Mouse (Mus musculus) kidney, embryonic 14.5 days (tissue): ENCODE results near the gene Ptger1. TPM values are rescaled to one million over a fixed set of nuclear protein-coding genes. Genes with fewer than 3 reads are reported as not detected.

ENCODE experiments used
- ATAC-seq: fragments of 200-750 bp; cut with Nextera tagmentation; 2 replicates; pipeline ENCODE4 v1.8.0; 2017; ENCODE audit warnings: moderate number of reproducible peaks, mild to moderate bottlenecking, moderate TSS enrichment, moderate library complexity; ENCODE audit not compliant: low FRiP score, low TSS enrichment
- H3K27ac ChIP-seq: fragments of 300-500 bp; sonication (generic); 2 replicates; pipeline ENCODE4 v1.5.1; 2014; ENCODE audit warnings: low read depth, mild to moderate bottlenecking, low read length, moderate library complexity, mixed read lengths
- H3K27me3 ChIP-seq: fragments of 300-500 bp; sonication (generic); 2 replicates; pipeline ENCODE4 v1.6.1; 2014; ENCODE audit warnings: mild to moderate bottlenecking, low read length; ENCODE audit not compliant: control insufficient read depth, insufficient read depth
- H3K36me3 ChIP-seq: fragments of 300-500 bp; sonication (generic); 2 replicates; pipeline ENCODE4 v1.6.1; 2014; ENCODE audit warnings: low read length, mixed read lengths; ENCODE audit not compliant: control insufficient read depth, insufficient read depth
- H3K4me1 ChIP-seq: fragments of 300-500 bp; sonication (generic); 2 replicates; pipeline ENCODE4 v1.6.1; 2014; ENCODE audit warnings: low read length, mixed read lengths; ENCODE audit not compliant: control insufficient read depth, insufficient read depth
- H3K4me2 ChIP-seq: fragments of 300-500 bp; sonication (generic); replicated peaks from 2 replicates; pipeline ENCODE4 v1.6.1; 2014; ENCODE audit warnings: low read depth, mild to moderate bottlenecking, low read length
- H3K4me3 ChIP-seq: fragments of 300-500 bp; sonication (generic); 2 replicates; pipeline ENCODE4 v1.5.1; 2014; ENCODE audit warnings: mild to moderate bottlenecking, low read length
- H3K9ac ChIP-seq: fragments of 300-500 bp; sonication (generic); 2 replicates; pipeline ENCODE4 v1.6.1; 2014; ENCODE audit warnings: low read depth, mild to moderate bottlenecking, low read length, moderate library complexity
- H3K9me3 ChIP-seq: fragments of 300-500 bp; sonication (generic); 2 replicates; pipeline ENCODE4 v1.6.1; 2016; ENCODE audit warnings: low read length; ENCODE audit not compliant: control insufficient read depth
- WGBS: fragments of 180-500 bp; shearing (Covaris S2); extraction: QIAGEN DNeasy Blood & Tissue Kit; methylation state at CpG from one replicate; pipeline ENCODE4 v1.1.7; 2014; 5-methylcytosine and 5-hydroxymethylcytosine counted together
- polyA plus RNA-seq: library from polyadenylated mRNA; unstranded; fragments of >200 nt; fragmentation: Nextera tagmentation; extraction: Ambion mirVana; gene quantifications from 2 replicates; pipeline ENCODE4 v1.2.1, GENCODE M21; 2014

Gene Ptger1
- polyA plus RNA-seq, 1 experiment from 2014 or later, result 0.97 TPM

DNA sequence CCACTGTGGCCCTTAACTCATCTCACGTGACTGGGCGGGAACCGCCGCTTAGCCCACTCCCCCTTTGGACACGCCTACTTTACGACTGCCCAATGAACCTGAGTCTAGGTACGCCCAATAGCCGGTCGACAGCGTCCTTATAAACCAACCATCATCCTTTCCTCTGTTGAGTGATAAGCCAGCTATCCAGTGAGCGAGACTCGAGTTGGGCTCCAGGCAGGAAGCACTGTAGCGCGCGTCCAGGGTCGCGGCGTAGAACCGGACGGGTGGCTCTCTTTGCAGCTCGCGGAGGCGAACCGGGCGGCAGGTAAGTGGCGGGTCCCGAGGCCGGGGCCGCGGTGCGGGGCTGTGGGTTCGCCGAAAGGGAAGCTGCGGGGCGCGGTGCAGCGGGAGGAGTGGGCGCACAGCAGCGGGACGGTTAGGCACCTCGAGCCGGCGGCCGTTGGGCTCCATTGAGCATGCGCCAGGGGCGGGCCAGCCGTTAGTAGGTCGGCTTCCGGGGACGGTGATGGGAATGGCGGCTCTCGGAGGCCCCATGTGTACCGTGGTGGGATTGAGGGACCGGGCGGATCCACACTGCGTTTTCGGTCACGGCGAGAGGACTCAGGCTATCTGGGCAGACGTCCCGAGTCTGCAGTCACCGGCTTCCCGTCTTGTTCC is 48.7 kb downstream of the Ptger1 start, which contains the start of gene Ddx39:
Gene Ddx39 (plus strand): TSS at position 147 of the 660 bp plus-strand sequence.
- Histone ChIP-seq H3K4me3 (peak within 1 kb of the TSS; percentile 82), H3K4me2 (peak within 1 kb of the TSS; percentile 68), H3K9me3 (no peaks in the 10 kb centered on the region), H3K27me3 (no peaks in the 10 kb centered on the region), H3K27ac (peak within 1 kb of the TSS; percentile 86), H3K9ac (peak within 1 kb of the TSS; percentile 86), H3K36me3 (peaks cover 10% of the 10 kb centered on the region), H3K4me1 (peaks cover 13% of the 10 kb centered on the region)
- under 1% methylated on average over 62 of the region's 63 CpGs for WGBS
- ATAC-seq, result peak; percentile 100

- Histone ChIP-seq H3K9me3 (no peaks in the 10 kb centered on the region), H3K4me1 (peaks cover 13% of the 10 kb centered on the region), H3K4me3 (peak overlapping the region; percentile 82), H3K27ac (peak overlapping the region; percentile 86; the same call in 1 of the 2 replicates), H3K27me3 (no peaks in the 10 kb centered on the region), H3K9ac (peak overlapping the region; percentile 86), H3K4me2 (peak overlapping the region; percentile 68), H3K36me3 (peaks cover 16% of the 10 kb centered on the region)
- under 1% methylated on average over 17 of the region's 17 CpGs for WGBS
- no peak for ATAC-seq
Observed at GRCm38 (mm10) chr8:83715771-83716170, 49.3 kb downstream of the Ptger1 start.

GRCm38 (mm10) chr8:83716563-83716962 is 50.1 kb downstream of the Ptger1 start:
- H3K36me3 ChIP-seq, result peaks cover 24% of the 10 kb centered on the region
- H3K4me3 ChIP-seq, result peak overlapping the region; percentile 82
- H3K27ac ChIP-seq, result no peak overlapping the region
- WGBS, result 59% methylated on average over 2 of the region's 2 CpGs
- no peaks in the 10 kb centered on the region for H3K27me3 ChIP-seq
- peaks cover 13% of the 10 kb centered on the region for H3K4me1 ChIP-seq
- peak overlapping the region; percentile 68 for H3K4me2 ChIP-seq
- H3K9ac ChIP-seq, result peak overlapping the region; percentile 86; the same call in 1 of the 2 replicates
- no peak for ATAC-seq
- H3K9me3 ChIP-seq, result no peaks in the 10 kb centered on the region

GRCm38 (mm10) chr8:83719048-83719447 is 52.6 kb downstream of the Ptger1 start:
- Histone ChIP-seq H3K4me2 (no peak overlapping the region), H3K27ac (no peak overlapping the region), H3K4me1 (peaks cover 13% of the 10 kb centered on the region), H3K4me3 (no peak overlapping the region), H3K9me3 (no peaks in the 10 kb centered on the region), H3K9ac (no peak overlapping the region), H3K36me3 (peaks cover 49% of the 10 kb centered on the region), H3K27me3 (no peaks in the 10 kb centered on the region)
- ATAC-seq, result no peak
- 88% methylated on average over 2 of the region's 2 CpGs for WGBS

DNA sequence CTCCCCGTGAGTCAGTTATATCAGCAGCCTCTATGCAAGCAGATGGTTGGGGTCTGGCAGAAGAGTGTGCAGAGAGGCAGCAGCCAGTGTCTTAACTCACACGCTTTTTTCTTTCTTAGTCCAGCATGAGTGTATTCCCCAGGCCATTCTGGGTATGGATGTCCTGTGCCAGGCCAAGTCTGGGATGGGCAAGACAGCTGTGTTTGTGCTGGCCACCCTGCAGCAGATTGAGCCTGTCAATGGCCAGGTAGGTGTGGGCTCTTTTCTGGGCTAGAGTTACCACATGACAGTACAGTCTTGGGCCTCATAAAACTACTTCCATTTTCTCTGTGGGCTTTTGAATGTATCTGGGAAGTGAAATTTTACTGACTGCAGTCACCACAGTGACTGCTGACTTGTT is 53.2 kb downstream of the Ptger1 start:
- H3K4me3 ChIP-seq, result no peak overlapping the region
- H3K27me3 ChIP-seq, result no peaks in the 10 kb centered on the region
- no peak overlapping the region for H3K27ac ChIP-seq
- H3K36me3 ChIP-seq, result peaks cover 55% of the 10 kb centered on the region
- peaks cover 13% of the 10 kb centered on the region for H3K4me1 ChIP-seq
- H3K9me3 ChIP-seq, result no peaks in the 10 kb centered on the region
- no peak for ATAC-seq
- H3K9ac ChIP-seq, result no peak overlapping the region
- no peak overlapping the region for H3K4me2 ChIP-seq
- WGBS, result 92% methylated on average over 2 of the region's 2 CpGs

GRCm38 (mm10) chr8:83721405-83722025 is 55.0 kb downstream of the Ptger1 start:
- ATAC-seq, result no peak
- Histone ChIP-seq H3K9ac (no peak overlapping the region), H3K9me3 (no peaks in the 10 kb centered on the region), H3K27me3 (no peaks in the 10 kb centered on the region), H3K27ac (no peak overlapping the region), H3K4me3 (no peak overlapping the region), H3K4me2 (no peak overlapping the region), H3K4me1 (peaks cover 7% of the 10 kb centered on the region), H3K36me3 (peaks cover 69% of the 10 kb centered on the region)
- 87% methylated on average over 25 of the region's 25 CpGs for WGBS

Other genes with a start within 250 kb of the Ptger1 start
- 117 and 132 TPM in 2 replicates for gene Scoc, start 208.3 kb upstream of the Ptger1 start, polyA plus RNA-seq
- not detected in 2 replicates for gene Olfr370, start 130.9 kb upstream of the Ptger1 start, polyA plus RNA-seq
- gene Ndufb7, start 100.0 kb upstream of the Ptger1 start, polyA plus RNA-seq, result 348 and 423 TPM in 2 replicates
- 661 and 682 TPM in 2 replicates for gene Tecr, start 58.7 kb upstream of the Ptger1 start, polyA plus RNA-seq
- 42.5 and 48.9 TPM in 2 replicates for gene Dnajb1, start 58.5 kb upstream of the Ptger1 start, polyA plus RNA-seq
- gene Gipc1, start 14.0 kb upstream of the Ptger1 start, polyA plus RNA-seq, result 168 and 210 TPM in 2 replicates
- 23.8 and 36.1 TPM in 2 replicates for gene Pkn1, start 32.5 kb downstream of the Ptger1 start, polyA plus RNA-seq
- gene Ddx39, start 48.5 kb downstream of the Ptger1 start, polyA plus RNA-seq, result 193 and 194 TPM in 2 replicates
- gene Adgre5, start 74.6 kb downstream of the Ptger1 start, polyA plus RNA-seq, result 18.6 and 30.9 TPM in 2 replicates
- gene Adgrl1, start 233.4 kb downstream of the Ptger1 start, polyA plus RNA-seq, result 24.4 and 27.5 TPM in 2 replicates